Mouse (Mus musculus) myocyte (in vitro differentiated cells): ENCODE data around the gene Lrrc28. TPM values are rescaled to one million over a fixed set of nuclear protein-coding genes. Genes with fewer than 3 reads are reported as not detected.

ENCODE experiments used
- H3K27me3 ChIP-seq: one replicate; pipeline ENCODE4 v1.6.1; 2011; ENCODE audit not compliant: control insufficient read depth, insufficient read depth, insufficient read length
- H3K36me3 ChIP-seq: one replicate; pipeline ENCODE4 v1.6.1; 2011; ENCODE audit not compliant: control insufficient read depth, insufficient read depth
- H3K4me2 ChIP-seq: one replicate; pipeline ENCODE4 v1.6.1; 2011; ENCODE audit warnings: low read depth, control low read depth
- H3K4me3 ChIP-seq: one replicate; pipeline ENCODE4 v1.5.1; 2011; ENCODE audit warnings: mild to moderate bottlenecking, control low read depth, moderate library complexity
- H3K79me2 ChIP-seq: one replicate; pipeline ENCODE4 v1.6.1; 2011; ENCODE audit not compliant: control insufficient read depth, insufficient read depth
- H3ac ChIP-seq: one replicate; pipeline ENCODE4 v1.6.1; 2011; ENCODE audit not compliant: control insufficient read depth, insufficient read length
- CEBPB ChIP-seq: IDR thresholded peaks from 2 replicates; pipeline ENCODE4 v1.6.1; 2011; ENCODE audit warnings: mild to moderate bottlenecking, moderate library complexity; ENCODE audit not compliant: poor library complexity, insufficient read depth, severe bottlenecking
- E2F4 ChIP-seq: IDR thresholded peaks from one replicate; pipeline ENCODE4 v1.6.1; 2011; ENCODE audit warnings: mild to moderate bottlenecking, control low read depth, moderate library complexity; ENCODE audit not compliant: insufficient read depth
- MAX ChIP-seq: IDR thresholded peaks from one replicate; pipeline ENCODE4 v1.6.1; 2011; ENCODE audit warnings: low read depth, mild to moderate bottlenecking, control low read depth
- MYOD1 ChIP-seq, 3 experiments: IDR thresholded peaks; one replicate each; pipeline ENCODE4 v1.6.1; 2011; ENCODE audit warnings: control low read depth in 2 of 3, low read depth in 2 of 3, mild to moderate bottlenecking in 2 of 3, moderate library complexity in 1 of 3; ENCODE audit not compliant: insufficient read length in 2 of 3, control insufficient read depth in 1 of 3
- MYOG ChIP-seq, 3 experiments: IDR thresholded peaks; one replicate each; pipeline ENCODE4 v1.6.1; 2011; ENCODE audit warnings: control low read depth in 2 of 3, low read depth in 2 of 3, mild to moderate bottlenecking in 2 of 3; ENCODE audit not compliant: insufficient read length in 2 of 3, control insufficient read depth in 1 of 3, insufficient read depth in 1 of 3
- POLR2A ChIP-seq: IDR thresholded peaks from one replicate; pipeline ENCODE4 v1.6.1; 2011; ENCODE audit warnings: low read depth, mild to moderate bottlenecking, control low read depth, moderate library complexity; ENCODE audit not compliant: insufficient read length
- POLR2AphosphoS2 ChIP-seq: IDR thresholded peaks from one replicate; pipeline ENCODE4 v1.6.1; 2011; ENCODE audit warnings: low read depth, control low read depth; ENCODE audit not compliant: insufficient read length
- REST ChIP-seq: IDR thresholded peaks from one replicate; pipeline ENCODE4 v1.6.1; 2011; ENCODE audit warnings: mild to moderate bottlenecking, control low read depth, moderate library complexity; ENCODE audit not compliant: insufficient read depth, insufficient read length
- SRF ChIP-seq: IDR thresholded peaks from one replicate; pipeline ENCODE4 v1.6.1; 2011; ENCODE audit warnings: low read depth; ENCODE audit not compliant: control insufficient read depth, insufficient read length
- TCF12 ChIP-seq: IDR thresholded peaks from one replicate; pipeline ENCODE4 v1.6.1; 2011; ENCODE audit warnings: mild to moderate bottlenecking, control low read depth; ENCODE audit not compliant: poor library complexity, insufficient read depth, severe bottlenecking
- TCF3 ChIP-seq: IDR thresholded peaks from one replicate; pipeline ENCODE4 v1.6.1; 2011; ENCODE audit warnings: low read depth, control low read depth; ENCODE audit not compliant: insufficient read length
- USF1 ChIP-seq: IDR thresholded peaks from one replicate; pipeline ENCODE4 v1.6.1; 2011; ENCODE audit warnings: low read depth, mild to moderate bottlenecking, control low read depth, moderate library complexity
- polyA plus RNA-seq: library from polyadenylated mRNA; unstranded; fragments of >200 nt; fragmentation: generic; extraction: Trizol; gene quantifications from one replicate; pipeline ENCODE4 v1.2.1, GENCODE M21; 2012; ENCODE audit warnings: missing spikeins

Lrrc28 gene
- polyA plus RNA-seq, 1 experiment, result 24.2 TPM

GRCm38 (mm10) chr7:67658110-67658509 is 13.0 kb upstream of the Lrrc28 start:
- no peak overlapping the region for H3K4me2 ChIP-seq
- H3K79me2 ChIP-seq, result peaks cover 13% of the 10 kb centered on the region
- no peaks in the 10 kb centered on the region for H3K36me3 ChIP-seq
- H3K4me3 ChIP-seq, result no peak overlapping the region
- TF ChIP-seq POLR2AphosphoS2 (no peak), MYOG (IDR thresholded peaks at IDR 0.05; ENCODE audit: control insufficient read depth in 1 of 3, insufficient read depth in 1 of 3, insufficient read length in 2 of 3, low read depth in 2 of 3) (no peak), POLR2A (no peak), USF1 (no peak), TCF12 (no peak), MAX (no peak), CEBPB (no peak), SRF (no peak), MYOD1 (IDR thresholded peaks at IDR 0.05; ENCODE audit: control insufficient read depth in 1 of 3, insufficient read length in 2 of 3, low read depth in 2 of 3) (no peak), E2F4 (no peak), REST (no peak), TCF3 (no peak)
- H3ac ChIP-seq, result no peak overlapping the region
- H3K27me3 ChIP-seq, result no peaks in the 10 kb centered on the region

DNA sequence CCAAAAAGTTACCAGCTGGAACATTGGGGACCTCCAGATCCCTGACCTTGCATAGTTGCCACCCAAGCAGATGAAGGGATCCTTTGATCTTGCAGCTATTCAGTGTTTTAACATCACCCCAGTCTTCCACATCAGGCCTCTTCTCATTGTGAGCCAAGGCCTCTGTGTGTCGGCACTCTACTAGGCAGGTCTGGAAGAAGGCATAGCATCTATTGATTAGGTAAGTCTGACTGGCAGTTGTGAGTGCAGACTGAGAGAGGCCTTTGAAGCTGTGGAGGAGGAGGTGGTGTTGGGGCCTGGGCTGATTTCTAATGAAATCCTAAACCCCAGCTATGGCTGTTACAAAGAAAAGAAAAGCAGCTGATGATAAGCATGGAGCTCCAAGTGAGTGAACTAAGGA is 10.1 kb upstream of the Lrrc28 start:
- Histone ChIP-seq H3ac (no peak overlapping the region), H3K27me3 (no peaks in the 10 kb centered on the region), H3K4me2 (no peak overlapping the region), H3K79me2 (peaks cover 27% of the 10 kb centered on the region), H3K36me3 (no peaks in the 10 kb centered on the region), H3K4me3 (no peak overlapping the region)
- TF ChIP-seq POLR2AphosphoS2 (no peak), CEBPB (no peak), REST (no peak), E2F4 (no peak), SRF (no peak), MAX (no peak), POLR2A (no peak), TCF12 (no peak), USF1 (no peak), MYOD1 (IDR thresholded peaks at IDR 0.05; ENCODE audit: control insufficient read depth in 1 of 3, insufficient read length in 2 of 3, low read depth in 2 of 3) (no peak), TCF3 (no peak), MYOG (IDR thresholded peaks at IDR 0.05; ENCODE audit: control insufficient read depth in 1 of 3, insufficient read depth in 1 of 3, insufficient read length in 2 of 3, low read depth in 2 of 3) (no peak)

DNA sequence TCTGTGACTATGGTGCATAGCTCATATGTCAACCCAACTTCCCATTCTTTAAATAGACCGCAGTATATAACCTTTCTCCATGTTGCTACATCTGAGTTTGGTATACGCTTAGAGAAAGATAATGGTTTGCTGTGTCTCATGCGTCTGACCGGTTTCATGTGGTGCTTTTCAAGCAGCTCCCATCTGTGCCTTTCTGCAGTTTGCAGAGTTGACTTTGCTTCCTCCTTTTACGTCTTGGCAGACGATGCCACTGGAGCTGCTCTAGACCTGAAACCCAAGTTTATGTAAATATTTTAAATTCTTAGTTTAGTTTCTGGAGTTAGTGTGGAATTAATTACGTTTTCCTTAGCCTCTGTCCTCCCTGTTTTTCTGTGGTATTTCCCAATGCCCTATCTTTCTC is 9.6 kb upstream of the Lrrc28 start:
- H3K36me3 ChIP-seq, result no peaks in the 10 kb centered on the region
- H3K27me3 ChIP-seq, result no peaks in the 10 kb centered on the region
- H3K79me2 ChIP-seq, result peaks cover 33% of the 10 kb centered on the region
- H3ac ChIP-seq, result no peak overlapping the region
- TF ChIP-seq USF1, result no peak
- no peak for TF ChIP-seq CEBPB
- TF ChIP-seq TCF3, result no peak
- no peak for TF ChIP-seq POLR2A
- TF ChIP-seq MYOD1 (IDR thresholded peaks at IDR 0.05; ENCODE audit: control insufficient read depth in 1 of 3, insufficient read length in 2 of 3, low read depth in 2 of 3), result no peak
- no peak for TF ChIP-seq E2F4
- no peak for TF ChIP-seq MYOG (IDR thresholded peaks at IDR 0.05; ENCODE audit: control insufficient read depth in 1 of 3, insufficient read depth in 1 of 3, insufficient read length in 2 of 3, low read depth in 2 of 3)
- no peak for TF ChIP-seq SRF
- H3K4me2 ChIP-seq, result no peak overlapping the region
- no peak overlapping the region for H3K4me3 ChIP-seq

DNA sequence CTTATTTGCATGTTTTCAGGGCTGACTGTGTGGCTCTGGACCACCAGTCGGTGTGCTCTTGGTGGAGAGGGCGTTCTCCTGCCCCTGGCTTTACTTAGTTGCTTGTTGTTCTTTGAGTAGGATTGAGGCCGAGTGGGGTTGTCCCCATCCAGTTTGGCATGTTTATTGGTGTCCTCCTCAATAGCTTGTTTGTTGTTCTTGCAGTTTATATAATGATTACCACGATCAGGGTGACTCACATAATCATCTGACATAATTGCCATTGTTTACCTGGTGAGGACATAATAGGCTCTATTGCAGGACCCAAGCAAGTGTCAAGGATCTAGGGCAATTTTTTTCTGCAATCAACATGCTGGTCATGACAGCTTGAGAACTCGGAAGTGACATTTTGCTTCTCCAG is 7.1 kb upstream of the Lrrc28 start:
- TF ChIP-seq SRF (no peak), E2F4 (no peak), POLR2A (no peak), REST (no peak), USF1 (no peak), TCF3 (no peak), CEBPB (no peak), TCF12 (no peak), POLR2AphosphoS2 (no peak)
- Histone ChIP-seq H3K79me2 (peaks cover 57% of the 10 kb centered on the region), H3K36me3 (no peaks in the 10 kb centered on the region), H3K27me3 (no peaks in the 10 kb centered on the region), H3K4me3 (no peak overlapping the region), H3ac (no peak overlapping the region), H3K4me2 (no peak overlapping the region)

- Histone ChIP-seq H3K36me3 (no peaks in the 10 kb centered on the region), H3K4me2 (peak overlapping the region; percentile 70), H3K4me3 (peak overlapping the region; percentile 50), H3K27me3 (no peaks in the 10 kb centered on the region), H3ac (no peak overlapping the region), H3K79me2 (peaks cover 44% of the 10 kb centered on the region)
- TF ChIP-seq MAX (no peak), E2F4 (no peak), REST (no peak)
These were observed 3.3 kb upstream of the Lrrc28 start for GRCm38 (mm10) chr7:67648376-67648775.
